Mouse (Mus musculus) spleen, embryonic (tissue): ENCODE measurements around the gene Epm2a.

Source experiments
- CTCF ChIA-PET: fragments of 350-600 bp; sonication (Branson Sonifier 250); formaldehyde crosslinking; loops from one replicate; lab custom pipeline; 2022; lab: Charles Lee

Gene Epm2a

GRCm38 (mm10) chr10:11429059-11429812, 86.0 kb downstream of the Epm2a start:
- CTCF ChIA-PET: no interaction called here

- CTCF ChIA-PET: no interaction called here
Measured at GRCm38 (mm10) chr10:11436961-11437360, 93.8 kb downstream of the Epm2a start.

GRCm38 (mm10) chr10:11438461-11438860, 95.3 kb downstream of the Epm2a start:
- CTCF ChIA-PET: no interaction called here

- CTCF ChIA-PET: no interaction called here
Measured at GRCm38 (mm10) chr10:11439342-11439741, 96.1 kb downstream of the Epm2a start.

- CTCF ChIA-PET: interaction anchor here (0.6 kb wide), 1 partner anchor 1514 kb away, joined by 5 read pairs; the partner anchor contains the start of gene Stx11
Measured at GRCm38 (mm10) chr10:11449556-11450305, 106.5 kb downstream of the Epm2a start.

- CTCF ChIA-PET: no interaction called here
Measured at GRCm38 (mm10) chr10:11452537-11452936, 109.3 kb downstream of the Epm2a start.

GRCm38 (mm10) chr10:11457445-11457844, 114.2 kb downstream of the Epm2a start:
- CTCF ChIA-PET: no interaction called here

GRCm38 (mm10) chr10:11491956-11492355, 148.8 kb downstream of the Epm2a start:
- CTCF ChIA-PET: no interaction called here
